9 mouse cellular contexts compared by ENCODE assay signal in genomic region chr1:168380241-168380770, GRCm38 (mm10). TPM values are rescaled to one million over a fixed set of nuclear protein-coding genes. Genes with fewer than 3 reads are reported as not detected.
DNase-seq lines count a peak whose midpoint lies in the region; ATAC-seq and TF ChIP-seq lines count a peak whose summit lies in the region.
"Had no signal": no experiment of that assay in that cellular context is flagged by ENCODE, and none has a peak within 500 bp of the region (broad histone marks: within the 10 kb centered on the region; RNA-seq: fewer than 3 reads in every experiment).

No protein-coding gene starts in this region.

- no peak for DNase-seq in hindbrain, embryonic 14.5 days (ENCODE audit: low spot score)
- DNase-seq in gastrocnemius, postnatal 10 days, result peak; percentile 31
- DNase-seq in kidney, adult 2 months, result peak; percentile 73
- peak; percentile 59 to 82 for DNase-seq in lung, postnatal 4 days
- no peak for DNase-seq in ovary, adult 18-20 months (ENCODE audit: low spot score)
- DNase-seq in midbrain, embryonic 10.5 days (ENCODE audit: low spot score), result no peak

- no peaks in the 10 kb centered on the region for H3K27me3 ChIP-seq in hindbrain, embryonic 15.5 days
- H3K27me3 ChIP-seq in hindbrain, embryonic 14.5 days (ENCODE audit: control insufficient read depth, insufficient read depth, low read length), result no peaks in the 10 kb centered on the region
- H3K27me3 ChIP-seq in kidney, adult 2 months (replicated peaks; ENCODE audit: control insufficient read depth, insufficient read depth, low read length), result no peaks in the 10 kb centered on the region
- no peaks in the 10 kb centered on the region for H3K27me3 ChIP-seq in midbrain, embryonic 10.5 days (ENCODE audit: low read depth, poor library complexity, severe bottlenecking)

- no peaks in the 10 kb centered on the region for H3K36me3 ChIP-seq in hindbrain, embryonic 15.5 days
- no peaks in the 10 kb centered on the region for H3K36me3 ChIP-seq in hindbrain, embryonic 14.5 days (replicated peaks; ENCODE audit: control insufficient read depth, insufficient read depth)
- H3K36me3 ChIP-seq in kidney, adult 2 months (ENCODE audit: control insufficient read depth, insufficient read depth, low read length), result no peaks in the 10 kb centered on the region
- peaks cover 10% of the 10 kb centered on the region; the same call in 1 of the 2 replicates for H3K36me3 ChIP-seq in midbrain, embryonic 10.5 days

- no peak overlapping the region for H3K9ac ChIP-seq in hindbrain, embryonic 15.5 days
- H3K9ac ChIP-seq in hindbrain, embryonic 14.5 days, result no peak overlapping the region
- H3K9ac ChIP-seq: liver, embryonic 14.5 days had no signal

- no peak overlapping the region for H3K27ac ChIP-seq in hindbrain, embryonic 15.5 days (replicated peaks)
- no peak overlapping the region for H3K27ac ChIP-seq in hindbrain, embryonic 14.5 days
- H3K27ac ChIP-seq in kidney, adult 2 months (ENCODE audit: insufficient read depth, low read depth, low read length), result 0 out of 2 replicates have a peak overlapping the region, but pooled peaks have one; percentile 32
- no peak overlapping the region; the same call in 1 of the 2 replicates for H3K27ac ChIP-seq in midbrain, embryonic 10.5 days (replicated peaks)
- H3K27ac ChIP-seq: liver, embryonic 14.5 days had no signal

- 52% methylated on average over 9 of the region's 9 CpGs for WGBS in hindbrain, embryonic 15.5 days
- WGBS in hindbrain, embryonic 14.5 days, result 63% methylated on average over 9 of the region's 9 CpGs
- WGBS in kidney, adult 2 months, result 30% methylated on average over 9 of the region's 9 CpGs
- 83% methylated on average over 9 of the region's 9 CpGs for WGBS in midbrain, embryonic 10.5 days

- no peaks in the 10 kb centered on the region for H3K9me3 ChIP-seq in hindbrain, embryonic 15.5 days
- H3K9me3 ChIP-seq in hindbrain, embryonic 14.5 days (ENCODE audit: control insufficient read depth, low read length), result no peaks in the 10 kb centered on the region
- H3K9me3 ChIP-seq in midbrain, embryonic 10.5 days (replicated peaks), result no peaks in the 10 kb centered on the region

- no peak overlapping the region for H3K4me2 ChIP-seq in hindbrain, embryonic 15.5 days
- no peak overlapping the region for H3K4me2 ChIP-seq in hindbrain, embryonic 14.5 days (replicated peaks)

- no peak for TF ChIP-seq POLR2A in kidney, adult 2 months (IDR thresholded peaks at IDR 0.05; ENCODE audit: low read depth, low read length)

- peaks cover 63% of the 10 kb centered on the region for H3K4me1 ChIP-seq in hindbrain, embryonic 15.5 days (replicated peaks)
- H3K4me1 ChIP-seq in hindbrain, embryonic 14.5 days (replicated peaks; ENCODE audit: control insufficient read depth, insufficient read depth, low read length), result peaks cover 52% of the 10 kb centered on the region
- H3K4me1 ChIP-seq in kidney, adult 2 months (ENCODE audit: control insufficient read depth, insufficient read depth, low read length), result peaks cover 45% of the 10 kb centered on the region
- peaks cover 78% of the 10 kb centered on the region for H3K4me1 ChIP-seq in midbrain, embryonic 10.5 days

- H3K4me3 ChIP-seq in hindbrain, embryonic 15.5 days, result no peak overlapping the region
- H3K4me3 ChIP-seq in hindbrain, embryonic 14.5 days (replicated peaks; ENCODE audit: low read length), result no peak overlapping the region
- no peak overlapping the region for H3K4me3 ChIP-seq in kidney, adult 2 months (ENCODE audit: insufficient read depth, low read depth, low read length)
- H3K4me3 ChIP-seq in midbrain, embryonic 10.5 days, result no peak overlapping the region

- 0 out of 2 replicates have a peak, but pooled peaks have one; percentile 13 for ATAC-seq in hindbrain, embryonic 15.5 days (ENCODE audit: low FRiP score, low read depth)
- ATAC-seq in hindbrain, embryonic 14.5 days (ENCODE audit: low FRiP score), result no peak
- no peak for ATAC-seq in CD4-positive, CD25-positive, alpha-beta regulatory T cell, adult 4 months

- no peak for TF ChIP-seq CTCF in kidney, adult 2 months (conservative IDR thresholded peaks at IDR 0.05; ENCODE audit: insufficient read depth, insufficient read length, low read depth, low read length)

RNA-seq across cellular contexts. Expression of gene Pbx1, which starts 51.8 kb away (rescaled TPM):
- 44.2 and 57.0 TPM in 2 replicates for polyA plus RNA-seq in hindbrain, embryonic 15.5 days (2015; fragmentation: Nextera tagmentation; extraction: Ambion mirVana)
- 46.3 and 48.6 TPM in 2 replicates for polyA plus RNA-seq in hindbrain, embryonic 14.5 days (2014; fragmentation: Nextera tagmentation; extraction: Ambion mirVana)
- 10 to 100 TPM; 27.0 to 32.2 TPM for total RNA-seq in gastrocnemius, postnatal 10 days (2021)
- polyA plus RNA-seq in kidney, adult 2 months (2012; rRNA removed), result 46.9 and 49.2 TPM in 2 replicates
- polyA plus RNA-seq in CD4-positive, CD25-positive, alpha-beta regulatory T cell, adult 4 months (2017; shearing (Covaris generic)), result under 1 TPM; 0.11 to 0.27 TPM
- polyA plus RNA-seq in midbrain, embryonic 10.5 days (2016; fragmentation: Nextera tagmentation; extraction: Ambion mirVana), result 34.9 and 42.3 TPM in 2 replicates

Comparison
In these comparisons a context has a peak if more than half of its experiments do, and no peak if none do; other contexts are left out.
1. DNase-seq: peak in gastrocnemius, postnatal 10 days (single experiment), kidney, adult 2 months (single experiment) and lung, postnatal 4 days (2 of 2); none in hindbrain, embryonic 14.5 days (single experiment), ovary, adult 18-20 months (single experiment) and midbrain, embryonic 10.5 days (single experiment).
2. RNA of gene Pbx1, which starts 51.8 kb away (polyA plus RNA-seq): 46.9 to 49.2 TPM in kidney, adult 2 months, 46.3 to 48.6 TPM in hindbrain, embryonic 14.5 days, 44.2 to 57.0 TPM in hindbrain, embryonic 15.5 days and 34.9 to 42.3 TPM in midbrain, embryonic 10.5 days; 0.11 to 0.27 TPM in CD4-positive, CD25-positive, alpha-beta regulatory T cell, adult 4 months; every median in the first group is over 10 times any median in the second.